Mouse (Mus musculus) G1E (cell line): Measurements from ENCODE around the gene Gse1.

Experiments used
- CTCF ChIP-seq: IDR thresholded peaks from 2 replicates; pipeline ENCODE4 v1.5.1; 2012; ENCODE audit warnings: low read depth, low read length, inconsistent platforms, mixed read lengths
- GATA1 ChIP-seq: IDR thresholded peaks from 2 replicates; pipeline ENCODE4 v1.6.1; 2012; ENCODE audit warnings: borderline replicate concordance, low read length, inconsistent platforms, mixed read lengths
- GATA2 ChIP-seq: IDR thresholded peaks from 2 replicates; pipeline ENCODE4 v1.6.1; 2012; ENCODE audit warnings: low read depth, low read length, inconsistent platforms, borderline replicate concordance

- TF ChIP-seq CTCF (no peak), GATA1 (no peak), GATA2 (no peak)
These were observed 115.9 kb downstream of the Gse1 start for GRCm38 (mm10) chr8:120344166-120344565.
